Mouse (Mus musculus) thymus, adult 2 months (tissue): ENCODE data around the gene Lgr5.

ENCODE experiments used
- CTCF ChIP-seq: fragments of 200-500 bp; IDR thresholded peaks from 2 replicates; pipeline ENCODE4 v1.5.1; 2012; ENCODE audit warnings: mild to moderate bottlenecking, control low read depth, low read length, moderate library complexity, borderline replicate concordance; ENCODE audit not compliant: control insufficient read depth, poor library complexity, insufficient read depth; ENCODE audit errors: extremely low read depth
- POLR2A ChIP-seq: fragments of 200-500 bp; IDR thresholded peaks from 2 replicates; pipeline ENCODE4 v1.6.1; 2012; ENCODE audit warnings: mild to moderate bottlenecking, low read length, control low read depth, moderate library complexity; ENCODE audit not compliant: control insufficient read depth, poor library complexity, insufficient read depth; ENCODE audit errors: extremely low read depth

- TF ChIP-seq POLR2A (no peak), CTCF (no peak)
These were observed 16.3 kb downstream of the Lgr5 start for GRCm38 (mm10) chr10:115571317-115571716.
